Mouse (Mus musculus) forebrain, embryonic 14.5 days (tissue): ENCODE results near the gene Rps15a. TPM values are rescaled to one million over a fixed set of nuclear protein-coding genes. Genes with fewer than 3 reads are reported as not detected.

Experiments
- ATAC-seq: fragments of 200-750 bp; cut with Nextera tagmentation; 2 replicates; pipeline ENCODE4 v1.8.0; 2017; ENCODE audit warnings: mild to moderate bottlenecking, moderate library complexity
- DNase-seq: peaks from one replicate; pipeline ENCODE4 v3.0.0-alpha.2; 2015; ENCODE audit warnings: low spot score
- H3K27ac ChIP-seq: fragments of 300-500 bp; sonication (generic); 2 replicates; pipeline ENCODE4 v1.5.1; 2014; ENCODE audit warnings: low read depth, mild to moderate bottlenecking, control low read depth, low read length, moderate library complexity
- H3K27me3 ChIP-seq: fragments of 300-500 bp; sonication (generic); replicated peaks from 2 replicates; pipeline ENCODE4 v1.6.1; 2014; ENCODE audit warnings: low read length, control low read depth, mixed read lengths; ENCODE audit not compliant: control insufficient read depth, insufficient read depth
- H3K36me3 ChIP-seq: fragments of 300-500 bp; sonication (generic); 2 replicates; pipeline ENCODE4 v1.6.1; 2014; ENCODE audit warnings: low read length, control low read depth; ENCODE audit not compliant: control insufficient read depth, insufficient read depth
- H3K4me1 ChIP-seq: fragments of 300-500 bp; sonication (generic); 2 replicates; pipeline ENCODE4 v1.6.1; 2014; ENCODE audit warnings: antibody characterized with exemption, low read length, control low read depth; ENCODE audit not compliant: control insufficient read depth, insufficient read depth
- H3K4me2 ChIP-seq: fragments of 300-500 bp; sonication (generic); 2 replicates; pipeline ENCODE4 v1.6.1; 2014; ENCODE audit warnings: mild to moderate bottlenecking, control low read depth, low read length
- H3K4me3 ChIP-seq: fragments of 300-500 bp; sonication (generic); 2 replicates; pipeline ENCODE4 v1.5.1; 2014; ENCODE audit warnings: low read depth, low read length, control low read depth
- H3K9ac ChIP-seq: fragments of 300-500 bp; sonication (generic); 2 replicates; pipeline ENCODE4 v1.6.1; 2014; ENCODE audit warnings: mild to moderate bottlenecking, low read length, control low read depth, moderate library complexity
- H3K9me3 ChIP-seq: fragments of 300-500 bp; sonication (generic); replicated peaks from 2 replicates; pipeline ENCODE4 v1.6.1; 2016; ENCODE audit warnings: low read length, control low read depth, mixed read lengths; ENCODE audit not compliant: control insufficient read depth
- WGBS: fragments of 180-500 bp; shearing (Covaris S2); extraction: QIAGEN DNeasy Blood & Tissue Kit; methylation state at CpG from one replicate; pipeline ENCODE4 v1.1.7; 2014; 5-methylcytosine and 5-hydroxymethylcytosine counted together
- polyA plus RNA-seq: library from polyadenylated mRNA; unstranded; fragments of >200 nt; fragmentation: Nextera tagmentation; extraction: Ambion mirVana; gene quantifications from 2 replicates; pipeline ENCODE4 v1.2.1, GENCODE M21; 2014

The Rps15a gene
- 520 and 717 TPM in 2 replicates for polyA plus RNA-seq

DNA sequence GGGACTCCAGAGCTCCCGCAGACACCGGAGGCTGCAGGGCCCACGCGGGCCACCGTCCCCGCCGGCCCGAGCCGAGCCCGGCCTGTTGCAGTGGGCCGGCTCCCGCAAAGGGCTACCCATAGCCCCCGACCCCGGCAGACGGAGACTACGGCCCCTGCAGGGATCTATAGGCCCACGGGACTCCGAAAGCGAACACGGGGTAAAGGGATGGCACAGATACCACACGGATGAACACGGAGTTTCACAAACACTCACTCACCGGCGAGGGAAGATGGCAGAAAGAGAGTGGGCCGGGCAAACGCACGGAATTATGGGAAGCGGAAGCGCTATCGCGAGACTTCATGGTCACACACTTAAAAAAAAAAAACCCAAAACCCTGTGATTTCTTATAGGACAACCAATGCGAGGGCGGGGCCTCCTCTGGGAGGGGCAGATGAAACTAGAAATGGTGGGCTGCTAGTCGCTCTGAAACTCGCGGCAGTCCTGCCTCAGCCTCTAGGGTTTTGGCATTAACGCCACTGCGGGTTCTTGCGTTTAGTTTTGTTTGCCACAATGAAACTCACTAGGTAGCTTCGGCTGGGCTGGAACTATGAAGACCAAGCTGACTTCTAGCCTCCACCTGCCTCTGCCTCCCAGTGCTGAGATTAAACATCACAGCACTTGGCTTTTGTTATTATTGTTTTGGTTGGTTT, at the start of gene Rps15a:
Rps15a (minus strand) TSS at position 312 of the 692 bp plus-strand sequence.
- no peaks in the 10 kb centered on the region for H3K9me3 ChIP-seq
- peak within 1 kb of the TSS; percentile 96 for H3K4me2 ChIP-seq
- H3K27ac ChIP-seq, result peak within 1 kb of the TSS; percentile 87
- no peaks in the 10 kb centered on the region for H3K27me3 ChIP-seq
- H3K36me3 ChIP-seq, result peaks cover 68% of the 10 kb centered on the region
- ATAC-seq, result peak; percentile 85
- peak within 1 kb of the TSS; percentile 98 for H3K9ac ChIP-seq
- under 1% methylated on average over 40 of the region's 40 CpGs for WGBS
- H3K4me3 ChIP-seq, result peak within 1 kb of the TSS; percentile 97
- DNase-seq, result peak; percentile 99
- H3K4me1 ChIP-seq, result peaks cover 30% of the 10 kb centered on the region

GRCm38 (mm10) chr7:118163006-118163405, 47.0 kb upstream of the Rps15a start:
- H3K4me1 ChIP-seq, result no peaks in the 10 kb centered on the region
- ATAC-seq, result no peak
- no peak overlapping the region for H3K4me3 ChIP-seq
- H3K27me3 ChIP-seq, result no peaks in the 10 kb centered on the region
- WGBS, result 91% methylated on average over 8 of the region's 8 CpGs
- no peaks in the 10 kb centered on the region for H3K9me3 ChIP-seq
- DNase-seq, result no peak
- no peak overlapping the region for H3K4me2 ChIP-seq
- H3K27ac ChIP-seq, result no peak overlapping the region
- no peak overlapping the region for H3K9ac ChIP-seq
- H3K36me3 ChIP-seq, result peaks cover 65% of the 10 kb centered on the region

DNA sequence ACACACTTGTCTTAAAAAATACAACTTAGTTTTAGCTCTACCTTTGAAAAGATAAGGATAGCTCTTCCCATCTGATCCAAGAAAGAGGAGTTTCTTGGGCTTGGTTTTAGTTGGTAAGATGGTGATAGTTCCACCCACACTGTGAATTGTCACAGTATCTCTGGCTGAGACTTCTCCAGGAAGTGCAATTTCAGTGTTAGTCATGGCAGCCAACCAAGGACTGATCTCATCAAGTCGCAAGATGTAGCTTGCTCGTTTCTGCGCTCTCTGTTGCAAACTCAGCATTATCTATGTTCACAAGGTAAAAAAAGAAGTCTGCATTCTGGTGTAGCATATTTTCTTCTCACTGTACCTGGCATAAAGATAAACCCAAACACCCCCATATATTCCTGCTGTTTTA, 44.1 kb upstream of the Rps15a start:
- no peak overlapping the region for H3K4me2 ChIP-seq
- DNase-seq, result peak; percentile 4
- H3K36me3 ChIP-seq, result peaks cover 64% of the 10 kb centered on the region
- no peak overlapping the region for H3K27ac ChIP-seq
- no peaks in the 10 kb centered on the region for H3K4me1 ChIP-seq
- H3K9me3 ChIP-seq, result no peaks in the 10 kb centered on the region
- H3K27me3 ChIP-seq, result no peaks in the 10 kb centered on the region
- H3K4me3 ChIP-seq, result no peak overlapping the region
- no peak for ATAC-seq
- 87% methylated on average over 3 of the region's 3 CpGs for WGBS
- no peak overlapping the region for H3K9ac ChIP-seq

DNA sequence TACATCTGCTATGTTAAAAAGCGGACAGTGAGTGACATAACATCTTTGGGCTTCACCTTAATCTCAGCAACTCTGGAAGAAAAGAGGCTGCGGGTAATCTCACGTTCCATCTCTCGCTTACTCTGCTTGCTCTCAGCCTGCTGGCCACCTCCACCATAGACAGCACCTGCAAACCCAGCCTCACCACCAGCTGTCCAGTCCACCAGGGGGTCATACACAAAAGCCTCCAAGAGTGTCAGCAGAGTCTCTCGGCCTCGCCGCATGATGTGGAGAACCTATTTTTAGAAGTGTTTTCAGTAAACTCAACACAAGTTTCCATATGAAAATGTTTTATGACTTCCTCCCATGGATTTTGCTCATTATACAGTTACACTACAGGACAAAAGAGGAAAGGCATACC, 40.5 kb upstream of the Rps15a start:
- 91% methylated on average over 7 of the region's 7 CpGs for WGBS
- H3K9me3 ChIP-seq, result no peaks in the 10 kb centered on the region
- H3K4me1 ChIP-seq, result no peaks in the 10 kb centered on the region
- H3K9ac ChIP-seq, result no peak overlapping the region
- DNase-seq, result no peak
- no peak overlapping the region for H3K27ac ChIP-seq
- ATAC-seq, result no peak
- H3K4me2 ChIP-seq, result no peak overlapping the region
- no peaks in the 10 kb centered on the region for H3K27me3 ChIP-seq
- peaks cover 82% of the 10 kb centered on the region for H3K36me3 ChIP-seq
- H3K4me3 ChIP-seq, result no peak overlapping the region

DNA sequence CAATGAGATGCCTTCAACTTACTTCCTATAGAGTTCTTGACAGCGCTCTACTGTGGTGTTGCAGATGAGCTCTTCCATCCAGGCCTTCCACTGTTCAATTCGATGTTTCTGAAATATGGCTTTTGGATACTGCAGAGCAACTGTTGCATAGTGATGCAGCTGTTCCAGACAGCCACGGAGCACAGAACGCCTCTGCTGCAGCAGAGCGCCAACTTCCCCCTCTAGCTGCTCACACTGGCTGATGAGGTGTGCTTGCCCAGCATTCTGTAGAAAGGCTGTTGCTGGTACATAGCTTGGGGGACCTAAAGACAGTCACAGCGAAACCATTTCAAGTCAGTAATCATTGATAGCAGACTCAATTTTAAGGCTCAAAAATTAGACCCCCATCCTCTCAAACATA, 38.2 kb upstream of the Rps15a start:
- 95% methylated on average over 6 of the region's 6 CpGs for WGBS
- peaks cover 78% of the 10 kb centered on the region for H3K36me3 ChIP-seq

DNA sequence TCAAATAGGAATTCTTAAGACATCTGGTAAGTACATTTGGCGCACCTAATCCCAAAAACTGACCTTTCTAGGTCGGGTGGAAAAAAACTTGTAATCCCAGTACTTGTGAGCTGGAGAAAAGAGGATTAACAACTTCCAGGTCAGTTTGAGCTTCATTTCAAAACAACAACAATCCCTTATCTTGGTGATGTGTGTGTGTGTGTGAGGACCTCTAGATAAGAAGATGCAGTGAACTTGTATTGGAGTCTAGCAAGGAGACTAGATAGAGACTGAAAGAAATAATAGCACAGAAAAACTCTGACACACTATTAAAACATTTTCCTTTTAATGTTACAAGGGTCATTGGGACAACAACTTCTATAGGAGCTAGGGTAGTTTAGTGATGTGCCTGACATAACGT, 27.6 kb upstream of the Rps15a start:
- no peak overlapping the region for H3K27ac ChIP-seq
- H3K4me3 ChIP-seq, result no peak overlapping the region
- no peaks in the 10 kb centered on the region for H3K9me3 ChIP-seq
- WGBS, result 80% methylated on average over 3 of the region's 3 CpGs
- no peak overlapping the region for H3K4me2 ChIP-seq
- H3K4me1 ChIP-seq, result no peaks in the 10 kb centered on the region
- H3K36me3 ChIP-seq, result peaks cover 78% of the 10 kb centered on the region
- ATAC-seq (no peak), DNase-seq (no peak)
- no peak overlapping the region for H3K9ac ChIP-seq
- no peaks in the 10 kb centered on the region for H3K27me3 ChIP-seq

More for the DNA sequence above, 38.2 kb upstream of the Rps15a start:
- H3K9me3 ChIP-seq, result no peaks in the 10 kb centered on the region
- DNase-seq, result no peak
- H3K4me3 ChIP-seq, result no peak overlapping the region
- no peaks in the 10 kb centered on the region for H3K4me1 ChIP-seq
- no peaks in the 10 kb centered on the region for H3K27me3 ChIP-seq
- H3K9ac ChIP-seq, result no peak overlapping the region
- no peak overlapping the region for H3K4me2 ChIP-seq
- ATAC-seq, result no peak
- H3K27ac ChIP-seq, result no peak overlapping the region

GRCm38 (mm10) chr7:118143123-118143522, 27.1 kb upstream of the Rps15a start:
- Histone ChIP-seq H3K4me3 (no peak overlapping the region), H3K4me2 (no peak overlapping the region), H3K27me3 (no peaks in the 10 kb centered on the region), H3K27ac (no peak overlapping the region), H3K9me3 (no peaks in the 10 kb centered on the region), H3K4me1 (no peaks in the 10 kb centered on the region), H3K9ac (no peak overlapping the region), H3K36me3 (peaks cover 75% of the 10 kb centered on the region)
- no peak for DNase-seq
- no peak for ATAC-seq
- WGBS, result 90% methylated on average over 4 of the region's 4 CpGs

GRCm38 (mm10) chr7:118141271-118141670, 25.3 kb upstream of the Rps15a start:
- no peak overlapping the region for H3K4me2 ChIP-seq
- no peaks in the 10 kb centered on the region for H3K27me3 ChIP-seq
- no peaks in the 10 kb centered on the region for H3K9me3 ChIP-seq
- ATAC-seq (no peak), DNase-seq (no peak)
- H3K9ac ChIP-seq, result no peak overlapping the region
- no peaks in the 10 kb centered on the region for H3K4me1 ChIP-seq
- H3K36me3 ChIP-seq, result peaks cover 83% of the 10 kb centered on the region
- 95% methylated on average over 7 of the region's 7 CpGs for WGBS
- no peak overlapping the region for H3K4me3 ChIP-seq
- no peak overlapping the region for H3K27ac ChIP-seq

- no peaks in the 10 kb centered on the region for H3K27me3 ChIP-seq
- no peak overlapping the region for H3K9ac ChIP-seq
- no peak for DNase-seq
- H3K27ac ChIP-seq, result no peak overlapping the region
- H3K36me3 ChIP-seq, result peaks cover 50% of the 10 kb centered on the region
- no peaks in the 10 kb centered on the region; the same call in 1 of the 2 replicates for H3K4me1 ChIP-seq
- no peak for ATAC-seq
- WGBS, result 86% methylated on average over 11 of the region's 11 CpGs
- H3K9me3 ChIP-seq, result no peaks in the 10 kb centered on the region
- H3K4me2 ChIP-seq, result no peak overlapping the region
- H3K4me3 ChIP-seq, result no peak overlapping the region
Measured at GRCm38 (mm10) chr7:118135128-118135527, 19.1 kb upstream of the Rps15a start.
